In genomic region chr7:46665236-46665635, GRCm38 (mm10) we compare ENCODE assay signal across 8 mouse cellular contexts. TPM values are rescaled to one million over a fixed set of nuclear protein-coding genes. Genes with fewer than 3 reads are reported as not detected.
DNase-seq lines count a peak whose midpoint lies in the region; ATAC-seq and TF ChIP-seq lines count a peak whose summit lies in the region.

No protein-coding gene starts in this region.

- H3K27ac ChIP-seq in cerebellum, adult 2 months (ENCODE audit: insufficient read depth, low read length): no peak overlapping the region
- H3K27ac ChIP-seq in liver, embryonic 12.5 days: no peak overlapping the region

- 46% methylated on average over 9 of the region's 9 CpGs for WGBS in cerebellum, adult 2 months
- 27% methylated on average over 9 of the region's 9 CpGs for WGBS in liver, embryonic 12.5 days (ENCODE audit: insufficient replicate concordance)

- H3K4me2 ChIP-seq in liver, embryonic 12.5 days: no peak overlapping the region

- peak; percentile 73 for TF ChIP-seq CTCF in cerebellum, adult 2 months (IDR thresholded peaks at IDR 0.05; ENCODE audit: borderline replicate concordance, insufficient read depth, low read depth, low read length)

- no peak overlapping the region for H3K9ac ChIP-seq in liver, embryonic 12.5 days

- no peak for TF ChIP-seq POLR2A in cerebellum, adult 2 months (IDR thresholded peaks at IDR 0.05; ENCODE audit: borderline replicate concordance, insufficient read depth, low read length)

- H3K27me3 ChIP-seq in cerebellum, adult 2 months (ENCODE audit: control insufficient read depth, insufficient read depth, low read length): no peaks in the 10 kb centered on the region
- peaks cover 57% of the 10 kb centered on the region for H3K27me3 ChIP-seq in liver, embryonic 12.5 days (replicated peaks)

- H3K9me3 ChIP-seq in liver, embryonic 12.5 days (replicated peaks): no peaks in the 10 kb centered on the region

- H3K4me3 ChIP-seq in cerebellum, adult 2 months (replicated peaks; ENCODE audit: insufficient read depth, low read depth, low read length): no peak overlapping the region
- no peak overlapping the region for H3K4me3 ChIP-seq in liver, embryonic 12.5 days

- H3K36me3 ChIP-seq in liver, embryonic 12.5 days: no peaks in the 10 kb centered on the region

- peaks cover 10% of the 10 kb centered on the region for H3K4me1 ChIP-seq in cerebellum, adult 2 months (ENCODE audit: control insufficient read depth, insufficient read depth, low read length)
- no peaks in the 10 kb centered on the region for H3K4me1 ChIP-seq in liver, embryonic 12.5 days

- no peak for ATAC-seq in liver, embryonic 12.5 days

- DNase-seq in cerebellum, adult 2 months: peak; percentile 20 to 51
- no peak for DNase-seq in cerebellum, adult 11-12 months
- peak; percentile 30 for DNase-seq in liver
- peak; percentile 65 for DNase-seq in NIH3T3 (ENCODE audit: low read depth)
- peak; percentile 57 for DNase-seq in embryo, embryonic 9.5 days (ENCODE audit: extremely low spot score)
- peak; percentile 70 for DNase-seq in mesoderm, embryonic 11.5 days (ENCODE audit: low read depth, low spot score)
- no peak for DNase-seq in urinary bladder, adult 18-20 months (ENCODE audit: low spot score in 2 of 2)

RNA-seq across cellular contexts. Expression of gene Tph1, which starts 7.1 kb away (rescaled TPM):
- 0.10 TPM in 1 of 2 replicates, not detected in the other for polyA plus RNA-seq in cerebellum, adult 2 months (2012; rRNA removed)
- not detected in 2 replicates for polyA plus RNA-seq in liver, embryonic 12.5 days (2016; fragmentation: Nextera tagmentation; extraction: Ambion mirVana)

RNA-seq across cellular contexts. Expression of gene Sergef, which starts 25.6 kb away (rescaled TPM):
- 38.7 and 41.1 TPM in 2 replicates for polyA plus RNA-seq in cerebellum, adult 2 months (2012; rRNA removed)
- 8.9 and 9.7 TPM in 2 replicates for polyA plus RNA-seq in liver, embryonic 12.5 days (2016; fragmentation: Nextera tagmentation; extraction: Ambion mirVana)

RNA-seq across cellular contexts. Expression of gene Saal1, which starts 45.2 kb away (rescaled TPM):
- polyA plus RNA-seq in cerebellum, adult 2 months (2012; rRNA removed): 12.4 and 13.7 TPM in 2 replicates
- polyA plus RNA-seq in liver, embryonic 12.5 days (2016; fragmentation: Nextera tagmentation; extraction: Ambion mirVana): 21.0 and 21.5 TPM in 2 replicates

RNA-seq across cellular contexts. Expression of gene Saa3, which starts 50.3 kb away (rescaled TPM):
- polyA plus RNA-seq in cerebellum, adult 2 months (2012; rRNA removed): not detected in 2 replicates
- polyA plus RNA-seq in liver, embryonic 12.5 days (2016; fragmentation: Nextera tagmentation; extraction: Ambion mirVana): 0.35 and 1.1 TPM in 2 replicates

Comparison
In these comparisons a context has a peak if more than half of its experiments do, and no peak if none do; other contexts are left out.
1. DNase-seq: peak in cerebellum, adult 2 months (2 of 2), liver (single experiment), NIH3T3 (single experiment), embryo, embryonic 9.5 days (single experiment) and mesoderm, embryonic 11.5 days (single experiment); none in cerebellum, adult 11-12 months (single experiment) and urinary bladder, adult 18-20 months (0 of 2).